Comparison of ENCODE assay signal across 46 mouse cellular contexts in the genomic region with DNA sequence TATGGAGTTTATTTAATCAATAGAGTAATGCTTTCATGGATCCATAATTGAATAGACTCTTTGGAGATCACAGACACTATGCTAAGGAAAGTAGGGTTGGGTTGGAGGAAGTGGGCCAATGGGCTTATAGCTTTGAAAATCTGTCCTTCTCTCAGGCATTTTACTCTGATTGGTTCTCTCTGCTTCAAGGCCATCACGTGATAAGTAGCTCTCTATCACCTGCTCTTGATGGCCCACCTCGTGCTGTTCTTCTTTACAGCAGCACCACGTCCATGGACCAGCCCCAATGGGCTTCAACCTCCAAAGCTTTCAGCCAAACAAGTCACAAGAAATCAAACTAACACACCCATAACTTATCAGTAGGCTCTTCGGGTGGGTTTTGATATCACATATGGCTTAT. TPM values are rescaled to one million over a fixed set of nuclear protein-coding genes. Genes with fewer than 3 reads are reported as not detected.
"Had no signal": no experiment of that assay in that cellular context is flagged by ENCODE, and none has a peak within 500 bp of the region (broad histone marks: within the 10 kb centered on the region; RNA-seq: fewer than 3 reads in every experiment).

No protein-coding gene starts in this region.

- H3K4me1 ChIP-seq: hindbrain, embryonic 12.5 days; hindbrain, embryonic 13.5 days; hindbrain, embryonic 15.5 days; intestine, embryonic 15.5 days had no signal

- DNase-seq: heart, postnatal 10 days; heart, postnatal 14 days; heart, postnatal 36 days; heart, postnatal 4 days; kidney, adult 11 months; kidney, adult 18-20 months; kidney, adult 2 months; kidney, adult 8-10 months; kidney, adult 9 months; kidney, postnatal 10 days; kidney, postnatal 14 days; kidney, postnatal 25 days; kidney, postnatal 36 days; kidney, postnatal 4 days; layer of hippocampus, adult 9-11 months; layer of hippocampus, postnatal 36 days had no signal

- H3K9me3 ChIP-seq: heart, embryonic 10.5 days; heart, embryonic 12.5 days; heart, embryonic 13.5 days; heart, embryonic 15.5 days; hindbrain, embryonic 10.5 days; hindbrain, embryonic 12.5 days; hindbrain, embryonic 13.5 days; hindbrain, embryonic 15.5 days; intestine, embryonic 15.5 days; kidney, embryonic 15.5 days had no signal

- H3K27ac ChIP-seq: heart, embryonic 10.5 days; heart, embryonic 13.5 days; heart, embryonic 15.5 days; hindbrain, embryonic 10.5 days; hindbrain, embryonic 12.5 days; hindbrain, embryonic 13.5 days; hindbrain, embryonic 14.5 days; hindbrain, embryonic 15.5 days; hindbrain, postnatal 0 days; intestine, embryonic 15.5 days; kidney, embryonic 15.5 days; kidney, postnatal 0 days; layer of hippocampus, adult 2 months had no signal

- H3K4me3 ChIP-seq: heart, embryonic 10.5 days; heart, embryonic 12.5 days; heart, embryonic 13.5 days; heart, embryonic 15.5 days; hindbrain, embryonic 10.5 days; hindbrain, embryonic 12.5 days; hindbrain, embryonic 13.5 days; hindbrain, embryonic 15.5 days; intestine, embryonic 15.5 days; kidney, embryonic 15.5 days; layer of hippocampus, adult 2 months had no signal

- H3K9ac ChIP-seq: heart, embryonic 12.5 days; heart, embryonic 13.5 days; heart, embryonic 15.5 days; hindbrain, embryonic 12.5 days; hindbrain, embryonic 13.5 days; hindbrain, embryonic 14.5 days; hindbrain, embryonic 15.5 days; intestine, embryonic 15.5 days; kidney, embryonic 15.5 days had no signal

- ATAC-seq: hindbrain, postnatal 0 days; inflammation-experienced regulatory T-cells, adult 6 months; intestine, embryonic 15.5 days; intestine, embryonic 16.5 days; intestine, postnatal 0 days had no signal

- H3K36me3 ChIP-seq: heart, embryonic 10.5 days; heart, embryonic 12.5 days; heart, embryonic 13.5 days; heart, embryonic 15.5 days; hindbrain, embryonic 10.5 days; hindbrain, embryonic 12.5 days; hindbrain, embryonic 13.5 days; hindbrain, embryonic 15.5 days; intestine, embryonic 15.5 days; kidney, embryonic 15.5 days had no signal

- H3K4me2 ChIP-seq: heart, embryonic 11.5 days; heart, embryonic 12.5 days; heart, embryonic 13.5 days; heart, embryonic 15.5 days; hindbrain, embryonic 12.5 days; hindbrain, embryonic 13.5 days; hindbrain, embryonic 14.5 days; hindbrain, embryonic 15.5 days; intestine, embryonic 15.5 days; kidney, embryonic 15.5 days had no signal

- H3K27me3 ChIP-seq: heart, embryonic 15.5 days; hindbrain, embryonic 12.5 days; hindbrain, embryonic 13.5 days; hindbrain, embryonic 15.5 days; intestine, embryonic 15.5 days; kidney, embryonic 15.5 days had no signal

RNA-seq across cellular contexts. Expression of gene Pon1, which starts 3.0 kb away (rescaled TPM):
- total RNA-seq: heart, adult 8-10 months; heart, postnatal 25 days; heart, postnatal 4 days; hematopoietic stem cell, adult 5-6 weeks; layer of hippocampus, adult 18-20 months; layer of hippocampus, adult 2 months; layer of hippocampus, adult 8-10 months; layer of hippocampus, postnatal 10 days; layer of hippocampus, postnatal 25 days; layer of hippocampus, postnatal 36 days had no signal
- polyA plus RNA-seq: heart, embryonic 12.5 days; heart, embryonic 13.5 days; heart, embryonic 14.5 days; heart, embryonic 15.5 days; heart, embryonic 16.5 days; heart, postnatal 0 days; hindbrain, embryonic 10.5 days; hindbrain, embryonic 12.5 days; inflammation-experienced regulatory T-cells, adult 6 months; intestine, embryonic 14.5 days; intestine, embryonic 15.5 days; intestine, embryonic 16.5 days; intestine, postnatal 0 days; kidney, embryonic 14.5 days; kidney, embryonic 15.5 days had no signal
